Mouse (Mus musculus) ZHBTc4 (cell line): ENCODE data around the gene Maml2.

Source experiments
- DNase-seq: peaks from one replicate; pipeline ENCODE4 v3.0.0-alpha.2; 2011; ENCODE audit warnings: low read depth, low spot score

Gene Maml2

DNA sequence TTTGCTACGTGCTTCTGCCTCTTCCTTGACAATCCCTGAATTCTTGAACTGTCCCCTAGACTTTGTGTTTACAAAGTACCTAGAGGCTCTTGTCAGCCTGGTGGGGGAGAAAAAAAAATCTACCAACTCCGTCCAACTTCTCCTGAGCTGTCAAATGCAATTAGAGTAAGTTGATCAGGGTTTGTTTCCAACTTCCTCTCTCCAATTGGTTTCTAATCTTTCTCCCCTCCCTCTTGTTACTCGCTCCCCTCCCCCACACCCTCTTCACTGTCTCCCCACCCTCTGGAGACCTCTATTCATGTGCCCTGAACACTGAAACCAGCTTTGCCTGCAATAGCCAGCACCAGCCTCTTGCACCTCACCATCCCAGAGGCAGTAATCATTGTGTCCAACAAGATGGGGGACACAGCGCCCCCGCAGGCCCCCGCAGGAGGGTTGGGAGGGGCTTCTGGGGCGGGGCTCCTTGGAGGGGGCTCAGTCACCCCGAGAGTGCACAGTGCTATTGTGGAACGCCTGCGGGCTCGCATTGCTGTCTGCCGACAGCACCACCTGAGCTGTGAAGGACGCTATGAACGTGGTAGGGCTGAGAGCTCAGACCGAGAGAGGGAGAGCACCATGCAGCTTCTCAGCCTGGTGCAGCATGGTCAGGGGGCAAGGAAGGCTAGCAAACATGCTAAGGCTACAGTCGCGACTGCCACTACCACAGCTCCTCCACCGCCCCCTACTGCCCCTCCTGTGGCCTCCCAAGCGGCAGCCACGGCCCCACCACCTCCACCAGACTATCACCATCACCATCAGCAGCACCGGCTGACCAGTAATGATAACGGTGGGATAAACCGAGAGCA, at the start of gene Maml2:
Gene Maml2, plus strand, starts transcription at position 290 of the 845 bp plus-strand sequence.
- peak; percentile 37 for DNase-seq

DNA sequence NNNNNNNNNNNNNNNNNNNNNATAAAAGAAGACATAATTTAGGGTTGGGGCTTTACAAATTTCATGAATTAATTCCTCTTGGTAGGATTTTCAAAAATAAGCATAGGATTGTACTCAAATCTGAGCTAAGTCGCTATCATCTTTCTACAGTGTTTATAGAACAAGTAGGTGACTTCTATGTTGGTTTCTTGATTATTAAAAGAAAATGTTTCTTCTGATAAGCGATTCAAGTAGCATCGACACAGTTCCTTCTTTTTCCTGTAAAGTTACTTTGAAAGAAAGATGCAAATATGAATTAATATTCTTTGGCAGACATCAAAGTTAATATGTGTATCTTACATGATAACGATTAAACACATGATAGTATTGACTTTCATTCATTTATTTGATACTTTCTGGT, 49.7 kb upstream of the Maml2 start:
- no peak for DNase-seq

DNA sequence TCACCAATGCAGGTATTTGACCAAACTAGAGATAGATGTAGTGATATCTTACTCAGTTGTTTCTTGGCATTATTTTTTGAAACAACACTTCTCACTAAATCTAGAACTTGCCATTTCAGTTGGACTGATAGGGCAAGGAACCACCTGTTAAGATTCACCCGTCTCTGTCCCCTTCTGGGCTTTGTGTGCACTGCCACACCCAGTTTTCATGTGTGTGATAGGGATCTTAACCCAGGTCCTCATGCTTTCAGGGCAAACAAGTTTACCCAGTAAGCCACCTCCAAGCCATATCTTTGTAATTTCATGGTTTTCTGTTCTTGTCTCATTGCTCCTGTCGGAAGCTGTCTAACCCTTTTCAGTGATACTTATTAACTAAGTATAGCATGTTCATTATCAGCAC, 46.5 kb upstream of the Maml2 start:
- DNase-seq, result no peak

DNA sequence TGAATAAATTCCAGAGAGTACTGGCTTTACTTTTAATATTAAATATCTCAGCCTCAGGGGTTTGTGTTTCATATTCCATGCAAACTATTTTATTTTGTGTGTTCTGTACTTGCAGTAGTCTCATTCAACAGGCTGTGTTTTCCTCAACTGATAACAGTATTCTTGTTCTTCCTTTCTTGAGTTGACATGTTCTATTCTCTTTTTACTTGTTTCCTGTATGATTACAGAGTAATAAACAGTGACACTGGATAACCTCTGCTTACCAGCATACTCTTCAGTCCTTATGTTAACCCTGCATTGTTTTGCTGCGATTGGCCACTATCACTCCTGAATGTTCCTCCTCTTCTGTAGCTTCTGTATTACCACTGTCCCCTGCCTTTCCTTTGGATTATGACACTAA, 41.0 kb upstream of the Maml2 start:
- no peak for DNase-seq

DNA sequence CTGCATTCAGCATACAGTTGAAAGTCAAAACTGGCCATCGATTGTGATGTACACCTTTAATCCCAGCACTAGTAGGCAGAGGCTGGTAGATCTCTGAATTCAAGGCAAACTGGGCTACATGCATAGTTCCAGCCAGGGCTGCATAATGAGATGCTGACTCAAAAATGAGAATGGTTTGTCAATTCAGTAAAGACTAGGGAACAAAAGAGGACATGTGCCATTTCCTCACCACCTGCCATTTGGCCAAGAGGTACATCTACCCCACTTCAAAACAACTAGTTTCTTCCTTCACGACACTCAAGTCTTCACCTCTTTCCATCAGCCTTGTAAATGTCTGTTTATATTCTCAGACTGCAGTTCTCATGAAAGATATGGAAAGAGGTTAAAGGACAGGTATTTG, 39.6 kb upstream of the Maml2 start:
- no peak for DNase-seq

DNA sequence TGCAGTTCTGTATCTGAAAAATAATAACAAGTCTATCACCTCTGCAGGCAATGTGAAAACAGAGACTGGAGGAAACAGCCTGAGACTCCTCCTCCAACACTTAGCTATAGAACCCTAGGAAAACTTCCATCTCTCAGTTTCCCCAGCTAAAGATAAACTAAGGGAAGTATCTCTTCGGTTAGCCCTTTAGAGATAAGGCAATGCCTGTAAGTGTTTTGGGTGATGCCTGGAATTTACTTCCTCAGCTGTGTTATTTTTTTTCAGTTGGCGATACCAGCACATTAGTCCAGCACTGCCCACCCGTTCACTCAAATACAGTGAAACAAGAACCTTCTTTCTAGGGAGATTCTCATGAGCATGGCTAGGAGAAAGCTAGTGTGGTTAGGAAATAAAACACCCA, 36.8 kb upstream of the Maml2 start:
- DNase-seq, result no peak

DNA sequence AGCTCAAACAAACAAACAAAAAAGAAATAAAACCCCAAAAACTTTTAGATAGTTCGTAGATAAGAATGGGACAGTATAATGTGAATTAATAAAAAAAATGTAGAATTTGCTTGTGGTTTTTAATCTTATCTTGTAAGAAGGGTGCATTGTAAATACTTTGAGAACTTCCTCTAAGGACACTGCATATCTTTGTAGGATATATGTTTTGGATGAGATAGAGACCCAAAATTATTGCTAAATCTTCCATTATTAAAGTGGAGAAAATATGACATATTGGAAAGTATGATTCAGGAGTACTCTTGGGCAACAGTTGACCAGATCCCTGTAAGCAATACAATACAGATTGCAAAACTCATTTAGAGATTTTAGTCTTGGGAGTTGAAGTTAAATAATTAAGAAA, 24.5 kb upstream of the Maml2 start:
- DNase-seq, result no peak

DNA sequence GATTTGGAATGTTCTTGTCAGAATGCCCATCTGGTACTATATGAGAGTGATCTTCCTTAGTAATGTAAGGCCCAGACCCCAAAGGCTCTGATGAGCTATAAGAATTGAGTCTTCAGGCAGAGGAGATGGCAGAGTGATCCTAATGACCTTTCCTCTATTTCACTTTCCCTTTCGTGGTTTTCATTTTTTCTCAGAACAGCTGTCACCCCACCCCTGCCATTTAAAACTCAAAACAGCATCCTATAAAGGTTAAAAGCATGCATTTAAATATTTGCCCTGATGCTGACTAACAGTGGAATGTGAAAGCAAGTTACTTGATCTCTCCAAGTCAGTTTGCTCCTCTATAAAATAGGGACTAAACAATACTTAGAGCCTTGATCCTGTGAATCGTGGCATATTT, 10.3 kb upstream of the Maml2 start:
- DNase-seq, result no peak

DNA sequence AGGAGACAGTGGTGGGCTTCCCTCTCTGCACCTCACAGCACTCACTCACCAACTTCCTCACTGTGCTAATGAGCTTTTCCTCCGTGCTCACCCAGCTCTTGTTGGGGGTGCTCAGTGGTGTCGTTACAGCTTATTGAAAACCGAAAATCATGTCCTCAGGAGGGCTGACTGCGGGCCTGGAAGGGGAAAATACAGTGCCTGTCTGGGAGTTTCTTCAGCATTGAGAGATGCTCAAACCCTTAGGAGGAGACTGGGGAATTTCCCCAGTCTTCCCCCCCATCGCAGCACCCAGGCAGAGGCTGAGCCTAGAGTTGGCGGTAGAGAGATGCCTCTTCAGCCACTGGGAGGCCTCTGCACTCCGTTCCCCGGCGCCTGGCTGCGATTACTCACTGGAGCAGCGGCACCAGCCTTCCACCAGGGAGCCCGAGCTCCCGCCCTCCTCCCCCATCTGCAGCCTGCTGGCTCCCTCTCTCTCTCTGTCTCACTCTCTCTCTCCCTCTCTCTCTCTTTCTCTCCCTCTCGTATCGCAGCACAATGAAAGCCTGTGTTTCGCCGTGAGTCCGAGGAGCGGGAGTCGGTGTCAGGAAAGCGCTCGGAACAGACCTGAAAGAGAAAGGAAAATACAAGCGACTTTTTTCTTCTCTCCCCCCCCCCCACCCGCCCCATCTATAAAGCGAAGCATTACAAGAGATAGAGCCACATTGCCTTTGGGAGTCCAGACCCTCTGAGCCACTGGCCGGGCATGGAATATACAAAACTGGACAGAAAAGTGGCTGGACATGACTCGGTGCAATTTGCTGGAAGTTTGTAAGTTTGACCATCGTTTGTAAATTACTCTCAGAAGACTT, 1.3 kb upstream of the Maml2 start:
- peak; percentile 74 for DNase-seq

DNA sequence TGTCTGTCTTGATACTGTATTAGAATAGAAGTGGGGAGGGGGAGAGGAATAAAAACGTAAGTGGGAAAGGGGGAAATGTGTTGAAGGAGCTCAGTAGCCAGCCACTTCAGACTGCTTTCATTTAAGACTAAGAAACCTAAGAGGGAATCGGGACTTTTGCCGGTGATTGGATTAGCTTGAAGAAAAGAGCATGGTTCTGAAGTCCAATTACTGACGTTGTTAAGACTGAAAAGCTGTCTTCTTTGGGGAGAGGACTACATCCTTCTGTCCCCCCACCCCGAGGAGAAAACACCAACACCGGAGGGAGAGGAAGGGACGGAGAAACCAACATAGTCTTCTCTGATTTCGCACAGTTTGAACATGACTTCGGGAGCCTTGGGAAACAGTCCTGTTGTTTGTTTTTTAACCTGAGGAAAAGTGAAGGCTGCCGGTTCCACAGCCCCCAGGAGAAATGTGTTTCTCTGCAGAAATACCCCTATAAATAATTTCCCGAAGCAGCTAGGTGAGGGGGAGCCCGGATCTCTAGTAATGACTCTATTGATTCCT, 562 bp upstream of the Maml2 start:
- DNase-seq, result peak; percentile 5

DNA sequence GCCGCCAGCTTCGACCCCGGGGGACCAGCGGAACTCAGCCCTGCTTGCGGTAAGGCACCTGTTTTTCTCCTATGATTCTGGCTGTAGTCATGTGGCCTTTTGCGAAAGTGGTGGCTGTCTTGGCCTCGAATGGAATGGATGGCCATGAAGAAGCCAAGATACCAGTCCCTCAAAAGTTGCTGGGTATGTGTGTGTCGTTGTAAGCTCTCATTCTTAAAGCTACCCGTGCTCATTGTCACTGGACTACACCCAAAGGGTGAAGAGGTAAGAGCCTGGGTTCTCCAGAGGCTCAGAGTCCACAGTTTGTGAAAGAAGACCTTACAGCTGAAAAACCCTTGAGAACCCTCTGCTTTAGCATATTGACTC, 739 bp downstream of the Maml2 start:
- no peak for DNase-seq

DNA sequence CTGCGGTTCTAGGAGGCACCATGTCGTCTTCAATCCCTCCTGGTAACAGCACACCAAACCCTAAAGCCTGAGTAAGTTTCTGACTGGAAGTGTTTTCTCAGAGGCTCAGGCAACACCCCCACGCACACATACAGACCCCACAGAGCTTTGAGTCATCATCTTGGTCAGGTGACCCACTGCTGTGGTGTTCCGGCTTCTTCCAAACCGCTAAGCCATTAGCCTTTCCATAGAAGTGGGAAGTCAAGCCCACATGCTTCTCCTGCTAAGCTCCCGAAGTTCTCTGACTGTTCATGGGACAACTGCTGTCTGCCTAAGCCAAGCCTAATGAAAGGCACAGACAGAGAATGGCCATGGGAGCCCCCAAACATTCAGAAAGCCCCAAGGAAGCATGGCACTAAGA, 1.4 kb downstream of the Maml2 start:
- no peak for DNase-seq

DNA sequence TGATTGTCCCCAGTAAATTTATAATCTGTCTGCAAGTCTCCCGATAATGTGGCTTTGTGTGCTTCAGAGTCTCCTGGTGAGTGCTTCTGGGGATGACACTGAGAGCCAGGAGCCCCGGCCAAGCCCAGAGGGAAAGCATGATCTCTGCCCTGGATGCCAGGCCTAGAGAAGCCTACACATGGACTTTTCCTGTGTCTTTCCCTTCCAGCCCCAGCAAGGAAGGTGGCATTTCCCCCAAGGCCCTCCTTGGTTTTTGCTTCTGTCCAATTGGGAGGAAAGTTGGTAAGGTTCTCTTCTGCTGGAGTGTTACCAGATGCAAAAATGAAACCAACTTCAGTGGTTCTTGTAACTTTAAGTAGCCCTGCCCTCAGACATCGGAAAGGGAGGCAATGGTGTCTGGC, 2.3 kb downstream of the Maml2 start:
- no peak for DNase-seq

DNA sequence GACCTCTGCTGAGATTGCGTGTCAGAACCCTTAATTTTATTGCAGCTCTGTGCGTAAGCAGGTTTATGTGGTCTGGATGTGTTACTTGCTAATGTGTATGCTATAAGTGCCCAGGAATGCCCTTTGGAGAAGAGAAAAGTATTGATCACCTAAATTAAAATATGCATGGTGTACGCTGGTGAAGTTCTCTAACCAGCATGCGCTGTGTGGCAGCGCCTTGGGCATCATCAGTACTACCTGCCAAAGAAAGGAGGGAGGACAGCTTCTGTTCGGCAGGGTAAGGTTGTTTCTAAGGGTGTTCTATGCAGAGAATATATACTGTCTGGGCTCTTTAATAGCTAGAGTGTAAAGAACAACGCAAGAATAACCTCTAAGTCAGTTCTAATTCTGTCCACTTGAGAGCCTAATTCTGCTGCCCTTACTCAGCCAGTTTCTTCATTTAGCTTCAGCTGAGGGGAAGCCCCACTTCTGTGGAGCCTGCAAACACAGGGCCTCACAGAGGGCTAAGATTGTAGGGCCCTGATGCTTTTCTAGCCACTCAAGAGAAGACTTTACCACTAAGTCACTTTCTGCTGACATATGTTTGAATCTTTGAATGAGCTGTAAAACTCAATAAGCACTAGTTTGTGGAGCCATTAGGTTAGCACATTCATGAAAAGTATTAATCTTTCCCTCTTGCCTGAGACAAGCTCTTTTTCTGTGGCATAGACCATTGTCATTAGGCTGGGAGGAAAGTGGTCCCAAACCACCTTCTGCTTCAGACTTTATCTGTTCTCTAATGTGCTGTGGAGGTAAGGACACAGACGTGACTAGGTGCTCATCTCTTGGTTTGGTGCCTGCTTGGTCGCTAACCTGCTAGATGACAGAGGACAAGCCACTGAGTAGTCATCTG, 3.4 kb downstream of the Maml2 start:
- no peak for DNase-seq

DNA sequence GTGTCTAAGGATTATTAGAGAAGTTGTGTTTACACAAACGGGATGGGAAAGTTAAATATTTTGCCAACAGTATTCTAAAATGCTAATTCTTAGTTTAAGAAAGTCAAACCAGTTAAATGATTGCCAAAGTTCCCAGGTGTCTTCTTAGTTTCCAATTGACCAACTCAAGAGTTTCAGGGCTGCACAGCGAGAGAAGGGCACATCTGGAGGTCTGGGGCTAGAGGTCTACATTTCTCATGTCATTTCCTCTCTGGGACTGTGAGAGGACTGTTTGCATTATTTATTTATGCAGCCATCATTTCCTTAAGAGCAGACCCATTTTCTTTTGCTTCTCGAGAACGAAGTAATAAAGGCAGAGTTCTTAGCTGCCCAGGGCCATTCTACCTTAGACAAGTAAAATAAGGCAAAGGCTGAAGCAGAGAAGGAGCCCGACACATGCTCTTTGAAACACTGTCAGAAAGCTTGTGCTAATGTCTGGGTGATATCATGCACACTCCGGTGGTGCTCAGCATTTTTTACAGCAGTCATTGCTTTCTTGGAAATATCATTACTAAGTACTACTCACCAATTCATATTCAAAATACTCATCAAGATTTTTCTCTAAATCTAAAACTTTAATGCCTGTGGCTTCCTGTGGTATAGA, 4.5 kb downstream of the Maml2 start:
- DNase-seq, result no peak

DNA sequence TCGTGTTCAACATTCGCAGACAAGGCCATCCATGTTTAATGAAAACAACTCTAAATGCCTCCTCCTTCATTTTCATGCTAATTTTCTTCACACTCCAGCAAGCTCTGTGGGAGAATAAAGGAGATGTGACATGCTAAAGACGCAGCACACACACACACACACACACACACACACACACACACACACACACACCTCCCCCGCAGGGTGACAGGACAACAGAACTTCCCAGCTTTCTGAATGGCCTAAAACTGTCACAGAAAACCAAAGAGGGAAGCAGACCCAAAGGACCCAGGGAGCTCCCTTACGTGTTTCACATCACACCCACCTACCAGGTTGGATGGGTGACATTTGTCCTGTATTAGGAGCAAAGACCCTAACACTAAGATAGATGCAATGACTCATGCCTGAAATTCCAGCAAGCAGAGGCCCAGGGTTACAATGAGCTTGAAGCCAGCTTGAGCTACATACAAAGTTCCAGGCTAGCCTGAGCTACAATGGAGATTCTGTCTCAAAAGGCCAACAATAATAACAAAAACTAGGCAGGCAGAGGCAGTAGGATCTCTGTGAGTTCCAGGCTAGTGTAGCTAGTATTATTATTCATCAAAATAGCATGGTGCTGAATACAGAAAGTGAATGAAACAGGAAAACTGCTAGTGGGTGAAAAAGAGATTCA, 5.5 kb downstream of the Maml2 start:
- no peak for DNase-seq

DNA sequence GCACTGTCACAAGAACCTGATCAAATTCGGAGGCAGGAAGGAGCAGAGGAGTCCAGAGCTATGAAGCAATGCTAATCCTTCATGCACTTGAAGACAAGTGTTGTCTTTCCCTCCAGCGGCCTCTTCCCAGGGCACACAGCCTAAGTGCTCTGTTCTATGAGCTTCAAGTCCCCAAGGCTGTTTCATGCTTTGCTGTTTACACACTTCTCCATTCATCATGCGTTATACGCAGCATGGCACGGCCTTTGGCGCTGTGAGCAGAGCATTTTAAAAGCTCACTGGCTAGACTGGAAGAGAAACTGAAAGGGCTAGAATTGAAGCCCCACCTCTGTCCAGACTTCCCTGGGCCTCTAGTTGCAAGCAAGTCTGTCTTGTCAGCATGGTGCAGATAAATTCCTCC, 6.2 kb downstream of the Maml2 start:
- DNase-seq, result no peak

DNA sequence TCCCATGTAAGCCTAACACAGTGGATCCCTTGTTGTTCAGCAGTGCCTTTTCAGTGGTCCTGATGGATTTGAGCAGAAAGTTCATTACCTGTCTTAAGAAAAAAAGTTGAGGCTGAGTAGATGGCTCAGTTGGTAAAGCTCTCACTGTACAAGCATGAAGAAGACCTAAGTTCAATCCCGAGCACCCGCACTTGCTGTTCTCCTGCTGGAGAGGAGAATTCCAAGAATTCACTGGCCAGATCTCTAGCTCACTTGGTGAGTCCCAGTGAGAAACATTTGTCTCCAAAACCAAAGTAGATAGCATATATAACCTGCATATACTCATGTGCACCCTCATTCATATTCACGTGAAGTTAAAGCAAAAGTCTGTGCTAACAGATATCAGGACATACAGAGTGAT, 8.7 kb downstream of the Maml2 start:
- no peak for DNase-seq

DNA sequence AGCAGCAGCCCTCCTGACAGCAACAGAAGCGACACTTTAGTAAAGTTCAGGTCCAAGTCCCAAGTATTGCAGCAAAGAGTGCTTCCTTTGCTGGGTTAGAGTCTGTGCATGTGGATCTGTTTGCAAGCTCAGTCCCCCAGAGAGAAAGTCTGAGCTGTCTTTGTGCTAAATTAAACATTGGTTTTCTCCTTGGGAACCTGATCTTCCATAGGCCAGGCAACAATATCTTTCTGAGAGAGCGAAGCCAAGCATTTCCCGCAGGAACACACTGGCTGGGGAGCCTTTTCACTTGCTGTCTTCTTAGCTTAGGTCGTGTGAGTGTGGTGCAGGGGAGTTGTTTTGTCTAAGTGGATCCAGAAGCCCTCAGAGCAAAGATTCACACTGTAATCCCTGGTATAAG, 9.5 kb downstream of the Maml2 start:
- DNase-seq, result no peak

DNA sequence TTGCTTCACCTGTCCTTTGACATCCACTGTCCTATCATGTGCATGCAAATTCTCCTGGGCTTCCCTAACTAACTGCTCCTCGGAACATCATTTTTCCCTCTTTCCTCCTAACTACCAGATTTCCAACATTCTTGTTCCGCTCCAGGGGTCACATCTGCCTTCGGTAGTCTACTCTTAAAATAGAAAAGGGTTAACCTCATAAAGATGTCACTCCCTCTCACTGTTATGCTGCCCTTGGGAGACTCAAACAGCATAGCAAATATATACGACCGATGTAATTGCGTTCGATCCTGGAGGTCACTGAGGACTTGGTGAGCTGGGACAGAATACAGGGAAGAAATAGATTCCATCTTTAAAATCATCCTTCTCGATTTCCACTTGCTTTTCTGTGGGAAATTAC, 11.0 kb downstream of the Maml2 start:
- DNase-seq, result no peak

DNA sequence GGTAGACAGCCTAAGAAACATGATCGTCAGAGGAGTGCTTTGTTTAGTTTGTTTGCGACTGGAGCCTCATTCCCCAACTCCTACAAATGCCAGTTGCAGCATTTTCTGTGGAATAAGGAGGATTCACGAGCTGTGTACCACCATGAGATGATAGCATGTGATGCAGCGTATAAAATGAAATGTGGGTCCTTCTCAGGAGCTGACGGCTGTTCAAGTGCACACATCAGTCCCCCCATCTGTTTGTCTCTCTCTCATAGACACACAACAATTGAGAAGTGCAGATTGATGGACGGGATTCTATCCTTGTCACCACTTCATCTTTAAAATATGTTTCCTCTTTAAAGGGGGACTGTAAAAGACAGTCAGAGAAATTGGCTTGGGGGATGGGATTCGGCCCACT, 12.1 kb downstream of the Maml2 start:
- DNase-seq, result no peak
